24 mouse cellular contexts compared by ENCODE assay signal in the genomic region with DNA sequence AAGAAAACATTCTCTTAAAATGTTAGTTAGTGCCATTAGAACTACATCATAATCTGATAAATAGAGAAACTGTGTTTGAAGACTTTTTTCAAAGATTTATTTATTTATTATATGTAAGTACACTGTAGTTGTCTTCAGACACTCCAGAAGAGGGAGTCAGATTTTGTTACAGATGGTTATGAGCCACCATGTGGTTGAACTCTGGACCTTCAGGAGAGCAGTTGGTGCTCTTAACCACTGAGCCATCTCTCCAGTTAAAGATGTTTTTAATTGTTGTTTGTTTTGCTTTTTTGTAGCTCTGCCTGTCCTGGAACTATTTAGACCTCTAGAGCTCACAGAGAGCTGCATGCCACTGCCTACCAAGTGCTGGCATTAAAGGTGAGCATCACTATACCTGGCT. TPM values are rescaled to one million over a fixed set of nuclear protein-coding genes. Genes with fewer than 3 reads are reported as not detected.
"Had no signal": no experiment of that assay in that cellular context is flagged by ENCODE, and none has a peak within 500 bp of the region (broad histone marks: within the 10 kb centered on the region; RNA-seq: fewer than 3 reads in every experiment).

No protein-coding gene starts in this region.

- H3K27ac ChIP-seq: liver, embryonic 15.5 days; macrophage; midbrain, embryonic 12.5 days; neural tube, embryonic 12.5 days; stomach, embryonic 15.5 days; stomach, postnatal 0 days had no signal

- H3K27me3 ChIP-seq: liver, embryonic 15.5 days; megakaryocyte, embryonic 14.5 days; midbrain, embryonic 12.5 days; neural tube, embryonic 12.5 days; stomach, embryonic 15.5 days had no signal

- H3K4me3 ChIP-seq: liver, embryonic 15.5 days; megakaryocyte, embryonic 14.5 days; midbrain, embryonic 12.5 days; neural tube, embryonic 12.5 days; stomach, embryonic 15.5 days had no signal

- DNase-seq: liver, postnatal 0 days; lung, adult 2 months; lung, postnatal 10 days; midbrain, embryonic 14.5 days; right cerebral cortex, postnatal 14 days; thymus, adult 2 months; thymus, postnatal 25 days; thymus, postnatal 4 days had no signal

- H3K9ac ChIP-seq: liver, embryonic 15.5 days; liver, postnatal 0 days; midbrain, embryonic 12.5 days; neural tube, embryonic 12.5 days; stomach, embryonic 15.5 days had no signal

- H3K9me3 ChIP-seq: liver, embryonic 15.5 days; megakaryocyte, embryonic 14.5 days; midbrain, embryonic 12.5 days; neural tube, embryonic 12.5 days; stomach, embryonic 15.5 days had no signal

- ATAC-seq: liver, postnatal 0 days; midbrain, embryonic 16.5 days had no signal

- H3K4me1 ChIP-seq: midbrain, embryonic 12.5 days; neural tube, embryonic 12.5 days; stomach, embryonic 15.5 days had no signal

- H3K4me2 ChIP-seq: liver, embryonic 15.5 days; midbrain, embryonic 12.5 days; neural tube, embryonic 12.5 days; stomach, embryonic 15.5 days had no signal

RNA-seq across cellular contexts. Expression of gene Gm17545, which starts 1.0 kb away (rescaled TPM):
- total RNA-seq: megakaryocyte progenitor cell, adult 5-6 weeks; monocyte, adult 5-6 weeks; neutrophil, adult 5-6 weeks had no signal
- polyA plus RNA-seq: liver, embryonic 15.5 days; liver, postnatal 0 days; lung, adult 2 months; lung, embryonic 16.5 days; macrophage; midbrain, embryonic 12.5 days; midbrain, embryonic 14.5 days; midbrain, embryonic 16.5 days; neural tube, embryonic 12.5 days; neural tube, embryonic 14.5 days; spleen, adult 2 months; stomach, embryonic 15.5 days; stomach, postnatal 0 days; testis, adult 2 months; thymus, adult 2 months; urinary bladder, adult 2 months had no signal

RNA-seq across cellular contexts. Expression of gene 9530077C05Rik, which starts 43.7 kb away (rescaled TPM):
- total RNA-seq: monocyte, adult 5-6 weeks had no signal
